Mouse (Mus musculus) testis, adult 2 months (tissue): ENCODE results near the gene Zfp830.

Source experiments
- CTCF ChIP-seq: fragments of 200-500 bp; IDR thresholded peaks from 2 replicates; pipeline ENCODE4 v1.5.1; 2012; ENCODE audit warnings: low read depth, mild to moderate bottlenecking, inconsistent platforms, low read length, moderate library complexity; ENCODE audit not compliant: control insufficient read depth, insufficient read depth, insufficient replicate concordance
- POLR2A ChIP-seq: fragments of 200-500 bp; IDR thresholded peaks from 2 replicates; pipeline ENCODE4 v1.6.1; 2012; ENCODE audit warnings: low read depth, mild to moderate bottlenecking, inconsistent platforms, low read length, moderate library complexity; ENCODE audit not compliant: control insufficient read depth

- no peak for TF ChIP-seq CTCF
- no peak for TF ChIP-seq POLR2A
These were observed 1.8 kb upstream of the Zfp830 start for GRCm38 (mm10) chr11:82762286-82762829.
